Mouse (Mus musculus) hindbrain, embryonic 14.5 days (tissue): ENCODE results near the gene Cnnm2. TPM values are rescaled to one million over a fixed set of nuclear protein-coding genes. Genes with fewer than 3 reads are reported as not detected.

Experiments used
- ATAC-seq: fragments of 200-750 bp; cut with Nextera tagmentation; 2 replicates; pipeline ENCODE4 v1.8.0; 2017; ENCODE audit warnings: moderate number of reproducible peaks, mild to moderate bottlenecking, moderate TSS enrichment, moderate library complexity; ENCODE audit not compliant: low FRiP score
- DNase-seq: peaks from one replicate; pipeline ENCODE4 v3.0.0-alpha.2; 2015; ENCODE audit warnings: low spot score
- H3K27ac ChIP-seq: fragments of 300-500 bp; sonication (generic); 2 replicates; pipeline ENCODE4 v1.5.1; 2014; ENCODE audit warnings: mild to moderate bottlenecking, moderate library complexity
- H3K27me3 ChIP-seq: fragments of 300-500 bp; sonication (generic); 2 replicates; pipeline ENCODE4 v1.6.1; 2014; ENCODE audit warnings: mild to moderate bottlenecking, low read length, mixed read lengths; ENCODE audit not compliant: control insufficient read depth, insufficient read depth
- H3K36me3 ChIP-seq: fragments of 300-500 bp; sonication (generic); replicated peaks from 2 replicates; pipeline ENCODE4 v1.6.1; 2014; ENCODE audit not compliant: control insufficient read depth, insufficient read depth
- H3K4me1 ChIP-seq: fragments of 300-500 bp; sonication (generic); replicated peaks from 2 replicates; pipeline ENCODE4 v1.6.1; 2014; ENCODE audit warnings: antibody characterized with exemption, low read length, mixed read lengths; ENCODE audit not compliant: control insufficient read depth, insufficient read depth
- H3K4me2 ChIP-seq: fragments of 300-500 bp; sonication (generic); replicated peaks from 2 replicates; pipeline ENCODE4 v1.6.1; 2014; ENCODE audit warnings: mild to moderate bottlenecking, moderate library complexity
- H3K4me3 ChIP-seq: fragments of 300-500 bp; sonication (generic); replicated peaks from 2 replicates; pipeline ENCODE4 v1.5.1; 2014; ENCODE audit warnings: mild to moderate bottlenecking, low read length
- H3K9ac ChIP-seq: fragments of 300-500 bp; sonication (generic); 2 replicates; pipeline ENCODE4 v1.6.1; 2014
- H3K9me3 ChIP-seq: fragments of 300-500 bp; sonication (generic); 2 replicates; pipeline ENCODE4 v1.6.1; 2016; ENCODE audit warnings: low read length; ENCODE audit not compliant: control insufficient read depth
- WGBS: fragments of 180-500 bp; shearing (Covaris S2); extraction: QIAGEN DNeasy Blood & Tissue Kit; methylation state at CpG from one replicate; pipeline ENCODE4 v1.1.7; 2014; 5-methylcytosine and 5-hydroxymethylcytosine counted together
- polyA plus RNA-seq: library from polyadenylated mRNA; unstranded; fragments of >200 nt; fragmentation: Nextera tagmentation; extraction: Ambion mirVana; gene quantifications from 2 replicates; pipeline ENCODE4 v1.2.1, GENCODE M21; 2014

Gene Cnnm2
- polyA plus RNA-seq, 1 experiment from 2014 or later = 10.8 TPM

DNA sequence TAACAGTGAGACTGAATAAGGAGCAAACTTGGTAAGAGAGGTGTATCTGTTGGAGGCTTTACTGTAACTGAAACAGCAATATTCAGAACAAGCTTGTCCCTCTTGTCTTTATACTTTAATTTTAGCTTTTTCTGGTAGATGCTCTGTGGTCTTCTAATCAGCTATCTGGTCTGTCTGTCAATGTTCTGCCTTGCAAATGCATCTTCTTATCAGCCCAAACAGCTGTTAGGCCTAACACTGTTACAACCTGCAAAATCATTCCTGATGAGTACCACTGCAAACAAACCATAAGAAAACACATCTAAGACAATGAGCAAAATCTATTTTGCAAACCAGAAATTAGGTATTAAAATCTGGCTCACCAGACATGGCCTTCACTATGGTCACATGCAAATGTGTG is 144.0 kb downstream of the Cnnm2 start:
- no peak for ATAC-seq
- Histone ChIP-seq H3K4me1 (peaks cover 6% of the 10 kb centered on the region; the same call in 1 of the 2 replicates), H3K9ac (no peak overlapping the region), H3K27me3 (no peaks in the 10 kb centered on the region), H3K4me3 (no peak overlapping the region), H3K4me2 (no peak overlapping the region), H3K27ac (no peak overlapping the region), H3K9me3 (no peaks in the 10 kb centered on the region), H3K36me3 (no peaks in the 10 kb centered on the region)
- no peak for DNase-seq

- DNase-seq (no peak), ATAC-seq (no peak)
- WGBS = 89% methylated on average over 4 of the region's 4 CpGs
- Histone ChIP-seq H3K27me3 (no peaks in the 10 kb centered on the region), H3K9me3 (no peaks in the 10 kb centered on the region), H3K36me3 (no peaks in the 10 kb centered on the region), H3K4me2 (no peak overlapping the region), H3K4me1 (peaks cover 6% of the 10 kb centered on the region; the same call in 1 of the 2 replicates), H3K9ac (no peak overlapping the region), H3K27ac (no peak overlapping the region), H3K4me3 (no peak overlapping the region)
Observed at GRCm38 (mm10) chr19:46905971-46906370, 144.6 kb downstream of the Cnnm2 start.

- H3K4me2 ChIP-seq = no peak overlapping the region
- no peaks in the 10 kb centered on the region for H3K36me3 ChIP-seq
- H3K4me3 ChIP-seq = no peak overlapping the region
- peaks cover 6% of the 10 kb centered on the region; the same call in 1 of the 2 replicates for H3K4me1 ChIP-seq
- ATAC-seq (no peak), DNase-seq (no peak)
- H3K9me3 ChIP-seq = no peaks in the 10 kb centered on the region
- H3K9ac ChIP-seq = no peak overlapping the region
- no peaks in the 10 kb centered on the region for H3K27me3 ChIP-seq
- H3K27ac ChIP-seq = no peak overlapping the region
- WGBS = 81% methylated on average over 5 of the region's 5 CpGs
Observed at GRCm38 (mm10) chr19:46908207-46908606, 146.8 kb downstream of the Cnnm2 start.

DNA sequence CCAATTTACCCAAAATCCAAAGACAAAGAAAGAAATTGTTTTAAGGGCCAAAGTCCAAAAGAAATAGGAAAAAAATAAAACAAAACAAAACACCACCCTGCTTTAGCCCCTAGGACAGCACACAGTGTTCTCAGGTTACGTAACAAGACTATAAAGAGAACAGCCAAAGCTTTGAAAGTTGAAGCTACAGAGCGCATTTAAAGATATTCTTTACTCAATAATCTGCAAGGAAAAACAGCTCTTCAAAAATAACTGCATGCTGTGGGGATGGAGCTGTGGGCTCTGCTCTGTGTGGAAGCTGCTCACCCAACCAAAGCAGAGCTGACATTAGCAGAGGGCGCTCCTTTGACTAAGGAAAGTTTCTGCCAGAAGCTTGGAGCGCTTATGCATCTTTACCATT is 147.6 kb downstream of the Cnnm2 start:
- H3K4me3 ChIP-seq = no peak overlapping the region

DNA sequence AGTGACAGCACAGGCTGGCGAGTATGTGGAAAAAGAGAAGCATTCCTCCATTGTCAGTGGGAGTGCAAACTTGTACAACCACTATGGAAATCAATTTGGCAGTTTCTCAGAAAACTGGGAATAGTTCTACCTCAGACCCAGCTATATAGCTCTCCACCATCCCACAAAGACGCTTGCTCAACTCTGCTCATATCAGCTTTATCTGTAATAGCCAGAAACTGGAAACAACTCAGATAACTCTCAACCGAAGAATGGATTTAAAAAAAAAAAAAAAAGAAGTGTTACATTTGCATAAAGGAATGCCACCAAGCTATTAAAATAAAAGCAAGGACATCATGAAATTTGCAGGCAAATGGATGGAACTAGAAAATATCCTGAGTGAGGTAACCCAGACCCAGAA is 150.1 kb downstream of the Cnnm2 start:
- Histone ChIP-seq H3K36me3 (no peaks in the 10 kb centered on the region), H3K9ac (no peak overlapping the region), H3K4me3 (no peak overlapping the region), H3K4me1 (peaks cover 6% of the 10 kb centered on the region; the same call in 1 of the 2 replicates), H3K9me3 (no peaks in the 10 kb centered on the region), H3K27ac (no peak overlapping the region), H3K4me2 (no peak overlapping the region), H3K27me3 (no peaks in the 10 kb centered on the region)
- ATAC-seq (no peak), DNase-seq (no peak)
- WGBS = 96% methylated on average over 3 of the region's 3 CpGs

More for the DNA sequence above, 147.6 kb downstream of the Cnnm2 start:
- 47% methylated on average over 4 of the region's 4 CpGs for WGBS
- ATAC-seq = no peak
- no peaks in the 10 kb centered on the region for H3K9me3 ChIP-seq
- DNase-seq = no peak
- H3K4me1 ChIP-seq = peaks cover 6% of the 10 kb centered on the region; the same call in 1 of the 2 replicates
- no peak overlapping the region for H3K4me2 ChIP-seq
- H3K36me3 ChIP-seq = no peaks in the 10 kb centered on the region
- H3K27me3 ChIP-seq = no peaks in the 10 kb centered on the region
- H3K27ac ChIP-seq = no peak overlapping the region
- no peak overlapping the region for H3K9ac ChIP-seq

DNA sequence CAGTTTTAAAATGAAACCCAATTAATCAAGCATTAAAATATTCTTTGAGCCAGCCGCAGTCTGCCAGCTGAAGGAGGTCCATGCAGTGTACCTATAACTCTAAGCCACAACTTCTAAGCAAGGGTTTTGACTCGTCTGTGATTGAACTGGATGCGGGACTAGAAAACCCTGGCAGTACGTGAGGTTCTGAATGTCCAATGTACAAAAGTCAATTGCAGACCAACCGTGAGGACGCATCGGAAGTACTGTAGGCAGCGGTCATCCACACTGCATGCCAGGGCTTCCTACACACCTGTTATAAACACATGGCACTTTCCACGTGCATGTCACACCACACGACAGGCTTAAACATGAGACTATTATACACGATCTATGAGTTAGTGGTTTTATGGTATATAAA is 152.2 kb downstream of the Cnnm2 start:
- H3K9me3 ChIP-seq = no peaks in the 10 kb centered on the region
- no peak for ATAC-seq
- H3K4me2 ChIP-seq = no peak overlapping the region
- no peak overlapping the region for H3K4me3 ChIP-seq
- no peak for DNase-seq
- no peak overlapping the region for H3K9ac ChIP-seq
- no peaks in the 10 kb centered on the region for H3K27me3 ChIP-seq
- WGBS = 95% methylated on average over 11 of the region's 11 CpGs
- H3K36me3 ChIP-seq = no peaks in the 10 kb centered on the region
- peaks cover 6% of the 10 kb centered on the region; the same call in 1 of the 2 replicates for H3K4me1 ChIP-seq
- no peak overlapping the region for H3K27ac ChIP-seq

GRCm38 (mm10) chr19:46915406-46916080 is 154.1 kb downstream of the Cnnm2 start:
- Histone ChIP-seq H3K36me3 (no peaks in the 10 kb centered on the region), H3K9ac (no peak overlapping the region), H3K27me3 (no peaks in the 10 kb centered on the region), H3K27ac (no peak overlapping the region), H3K4me2 (no peak overlapping the region), H3K4me1 (no peaks in the 10 kb centered on the region), H3K9me3 (no peaks in the 10 kb centered on the region), H3K4me3 (no peak overlapping the region)
- WGBS = 80% methylated on average over 9 of the region's 9 CpGs
- ATAC-seq = no peak
- no peak for DNase-seq

DNA sequence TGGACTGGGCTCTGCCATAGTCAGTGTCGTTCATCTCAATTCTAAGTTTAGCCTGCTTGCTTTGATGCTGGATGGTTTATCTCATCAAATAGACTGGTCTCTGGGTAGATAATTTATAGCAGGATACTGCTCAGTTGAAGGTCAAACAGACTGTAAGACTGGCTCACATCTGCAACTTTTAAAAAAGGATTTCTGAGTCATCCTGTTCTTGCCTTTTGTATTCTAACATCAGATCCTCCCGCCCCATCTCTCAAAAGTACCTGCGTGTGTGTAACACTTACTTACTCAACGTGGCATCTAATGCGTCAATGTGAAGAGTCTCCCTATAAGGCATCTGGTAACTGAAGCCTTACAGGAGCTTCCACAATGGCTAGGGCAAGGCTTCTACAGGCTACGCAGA is 159.2 kb downstream of the Cnnm2 start:
- Histone ChIP-seq H3K27ac (no peak overlapping the region), H3K27me3 (no peaks in the 10 kb centered on the region), H3K9ac (no peak overlapping the region), H3K4me2 (no peak overlapping the region), H3K9me3 (no peaks in the 10 kb centered on the region), H3K36me3 (no peaks in the 10 kb centered on the region), H3K4me1 (no peaks in the 10 kb centered on the region), H3K4me3 (no peak overlapping the region)
- 93% methylated on average over 6 of the region's 6 CpGs for WGBS
- ATAC-seq = no peak
- no peak for DNase-seq

DNA sequence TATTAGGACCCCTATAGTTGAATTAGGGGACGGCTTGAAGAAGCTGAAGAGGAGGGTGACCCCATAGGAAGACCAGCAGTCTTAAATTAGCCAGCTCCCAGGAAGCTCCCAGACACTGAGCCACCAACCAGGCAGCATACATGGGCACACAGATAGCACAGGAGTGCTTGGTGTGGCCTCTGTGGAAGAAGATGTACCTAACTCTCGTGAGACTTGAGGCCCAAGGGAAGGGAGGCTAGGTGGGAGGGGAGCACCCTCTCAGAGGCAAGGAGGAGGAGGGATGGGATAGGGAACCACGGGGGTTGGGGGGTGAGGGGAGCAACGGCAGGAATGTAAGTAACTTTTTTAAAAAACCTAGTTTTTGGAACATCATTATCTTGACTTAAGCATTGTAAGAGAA is 165.0 kb downstream of the Cnnm2 start:
- Histone ChIP-seq H3K9me3 (no peaks in the 10 kb centered on the region), H3K4me3 (no peak overlapping the region), H3K9ac (no peak overlapping the region), H3K4me1 (no peaks in the 10 kb centered on the region), H3K36me3 (no peaks in the 10 kb centered on the region), H3K27ac (no peak overlapping the region), H3K27me3 (no peaks in the 10 kb centered on the region), H3K4me2 (no peak overlapping the region)
- 64% methylated on average over 4 of the region's 4 CpGs for WGBS
- no peak for ATAC-seq
- DNase-seq = no peak

GRCm38 (mm10) chr19:46926951-46927350 is 165.6 kb downstream of the Cnnm2 start:
- ATAC-seq (no peak), DNase-seq (no peak)
- H3K4me3 ChIP-seq = no peak overlapping the region
- no peak overlapping the region for H3K9ac ChIP-seq
- no peaks in the 10 kb centered on the region for H3K4me1 ChIP-seq
- no peaks in the 10 kb centered on the region for H3K27me3 ChIP-seq
- no peaks in the 10 kb centered on the region for H3K9me3 ChIP-seq
- WGBS = 69% methylated on average over 5 of the region's 5 CpGs
- H3K36me3 ChIP-seq = no peaks in the 10 kb centered on the region
- no peak overlapping the region for H3K4me2 ChIP-seq
- H3K27ac ChIP-seq = no peak overlapping the region
